Mouse (Mus musculus): ENCODE measurements around the gene Twnk.

DNA sequence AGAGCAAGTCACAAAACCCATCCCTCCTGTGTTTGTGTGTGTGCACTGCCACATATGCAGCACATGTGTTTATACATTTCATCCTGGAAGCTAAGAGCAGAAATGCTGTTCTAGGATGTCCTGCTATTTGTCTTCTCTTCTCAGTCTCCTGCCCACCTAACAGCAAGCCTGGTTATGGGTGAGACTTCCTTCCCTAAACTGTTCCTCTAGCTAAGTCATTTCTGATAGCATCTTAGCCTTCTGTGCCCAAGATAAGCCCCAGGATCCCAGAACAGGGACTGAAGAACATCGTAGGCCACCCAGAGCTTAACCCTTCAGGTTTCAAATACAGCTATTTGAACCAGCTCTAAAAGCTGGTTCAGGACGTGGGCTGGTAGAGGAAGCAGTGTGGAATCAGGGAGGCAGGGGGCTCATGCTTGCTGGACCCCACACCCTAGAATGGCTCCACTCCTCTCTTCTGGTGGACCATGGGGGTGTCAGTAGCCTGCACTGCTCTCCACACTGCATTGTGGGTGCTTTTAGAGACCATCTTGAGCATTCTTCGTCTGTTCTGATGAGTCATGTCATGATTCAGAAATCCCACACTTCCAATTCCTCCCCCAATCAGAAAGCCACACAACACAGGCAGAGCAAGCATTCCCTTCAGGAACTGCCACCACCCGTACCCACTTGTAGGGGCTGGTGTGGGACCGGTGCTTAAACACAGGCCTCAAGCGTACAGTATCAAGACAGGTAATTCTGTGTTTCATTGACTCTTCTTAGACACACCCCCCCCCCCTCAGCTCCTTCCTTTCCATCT, 49.6 kb downstream of the Twnk start:
- TF ChIP-seq CTCF (IDR thresholded peaks at IDR 0.05; ENCODE audit: control insufficient read depth, insufficient read depth, low read length): no peak
- no peak for TF ChIP-seq POLR2A (IDR thresholded peaks at IDR 0.05; ENCODE audit: borderline replicate concordance, control insufficient read depth, low read depth, low read length)

Measured in bone marrow, adult 2 months (tissue).